Mouse (Mus musculus): Measurements from ENCODE around the gene Gm815.

DNA sequence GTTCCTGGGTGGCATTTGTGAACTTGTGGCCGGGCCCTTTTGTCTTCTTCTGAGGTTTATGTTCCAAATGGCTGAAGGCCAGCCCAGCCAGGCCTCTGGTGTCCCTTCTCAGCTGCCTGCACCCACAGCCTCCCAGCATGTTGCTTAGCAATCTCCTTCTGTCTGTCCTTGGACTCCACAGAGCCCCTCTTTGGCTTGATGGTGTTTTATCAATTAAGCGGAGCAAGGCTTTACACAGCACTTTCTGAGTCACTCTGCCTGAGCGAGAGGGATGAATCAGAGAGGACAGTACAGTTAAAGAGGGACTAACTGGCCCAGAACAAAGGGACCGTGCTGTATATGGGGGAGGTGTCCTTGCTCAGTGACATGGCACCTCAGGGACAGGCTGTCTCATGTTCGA lies 22.0 kb upstream of the Gm815 start:
- TF ChIP-seq GATA1 (IDR thresholded peaks at IDR 0.05; ENCODE audit: borderline replicate concordance, low read length) (no peak), FLI1 (IDR thresholded peaks at IDR 0.05; ENCODE audit: low read length) (no peak)

All from megakaryocyte, embryonic 14.5 days (primary cell).